Mouse (Mus musculus): ENCODE data around the gene Gm20820. TPM values are rescaled to one million over a fixed set of nuclear protein-coding genes. Genes with fewer than 3 reads are reported as not detected.
"Not testable (repeated sequence)": the region's sequence is repeated elsewhere in the genome, so short reads cannot be mapped to it uniquely, and the experiment has no call there.

Gene Gm20820
- polyA plus RNA-seq (2015; fragmentation: Nextera tagmentation; extraction: Ambion mirVana) = not detected in 2 replicates

- not testable (repeated sequence) for H3K4me1 ChIP-seq; H3K9me3 ChIP-seq; H3K4me3 ChIP-seq; H3K27ac ChIP-seq; H3K36me3 ChIP-seq (replicated peaks); H3K9ac ChIP-seq; H3K27me3 ChIP-seq (replicated peaks); H3K4me2 ChIP-seq; ATAC-seq (replicated peaks)
- WGBS = no CpG with 5 or more reads among the region's 6 CpGs
Observed at GRCm38 (mm10) chrY:86061472-86061871, at the start of gene Gm20820. Gene Gm20820 (plus strand): TSS chrY:86061772.

Data from midbrain, embryonic 15.5 days (tissue).